Mouse (Mus musculus) cerebellum, adult 11-12 months (tissue): ENCODE results near the gene Etv2.

Experiments
- DNase-seq: peaks from one replicate; pipeline ENCODE4 v3.0.0; 2022

Etv2 gene

DNA sequence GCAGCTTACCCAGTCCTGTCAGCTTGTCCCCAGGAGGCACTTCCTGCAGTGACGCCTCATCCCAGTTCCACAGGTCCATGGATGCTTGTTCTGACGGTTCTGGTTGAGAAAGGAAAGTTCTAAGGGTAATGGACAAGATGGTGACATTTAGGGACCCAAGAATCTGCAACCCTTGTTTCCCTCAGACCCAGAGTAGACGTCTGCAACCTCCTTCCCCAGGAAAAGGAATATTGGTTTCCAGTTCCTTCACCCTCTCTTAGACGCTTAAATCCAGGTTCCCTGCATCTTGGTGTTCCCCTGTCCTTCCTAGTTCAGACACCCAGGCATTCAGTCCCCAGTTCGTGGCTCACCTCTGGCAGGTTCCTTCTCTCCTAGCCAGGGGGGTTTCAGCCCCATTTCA, at the start of gene Etv2:
Gene Etv2, minus strand, starts transcription at position 101 of the 400 bp plus-strand sequence.
- no peak for DNase-seq

DNA sequence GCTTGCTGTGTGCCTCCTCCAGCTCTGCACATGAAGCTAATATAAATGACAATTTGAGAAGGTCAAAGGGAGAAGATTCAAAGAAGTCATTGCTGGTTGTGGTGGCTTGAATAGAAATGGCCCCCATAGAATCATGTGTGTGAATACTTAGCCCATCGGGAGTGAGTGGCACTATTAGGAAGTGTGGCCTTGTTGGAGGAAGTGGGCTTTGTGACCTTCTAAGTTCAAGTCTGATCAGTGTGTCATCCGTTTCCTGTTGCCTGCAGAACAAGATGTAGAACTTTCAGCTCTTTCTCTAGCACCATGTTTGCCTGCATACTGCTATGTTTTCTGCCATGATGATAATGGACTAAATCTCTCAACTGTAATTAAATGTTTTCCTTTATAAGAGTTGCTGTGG, 47.8 kb upstream of the Etv2 start:
- no peak for DNase-seq

DNA sequence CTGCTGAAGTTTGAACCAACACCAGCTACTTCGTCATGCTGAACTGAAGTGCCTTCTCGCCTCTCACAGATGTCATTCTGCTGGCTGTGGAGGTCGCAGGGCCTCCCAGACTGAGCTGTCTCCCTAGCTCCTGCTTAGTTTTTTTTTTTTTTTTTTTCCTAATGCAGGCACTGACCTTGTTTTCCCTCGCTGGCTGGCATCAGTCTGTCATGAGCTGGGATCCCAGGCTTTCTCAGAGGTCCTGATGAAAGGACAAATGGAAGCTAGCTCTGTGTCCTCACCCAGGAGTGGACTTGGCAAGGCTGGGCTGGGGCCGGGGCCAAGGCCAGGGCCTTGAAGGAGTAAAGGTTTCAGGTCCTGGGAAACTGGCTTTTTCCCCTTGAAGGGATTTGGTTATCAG, 46.2 kb upstream of the Etv2 start:
- no peak for DNase-seq

DNA sequence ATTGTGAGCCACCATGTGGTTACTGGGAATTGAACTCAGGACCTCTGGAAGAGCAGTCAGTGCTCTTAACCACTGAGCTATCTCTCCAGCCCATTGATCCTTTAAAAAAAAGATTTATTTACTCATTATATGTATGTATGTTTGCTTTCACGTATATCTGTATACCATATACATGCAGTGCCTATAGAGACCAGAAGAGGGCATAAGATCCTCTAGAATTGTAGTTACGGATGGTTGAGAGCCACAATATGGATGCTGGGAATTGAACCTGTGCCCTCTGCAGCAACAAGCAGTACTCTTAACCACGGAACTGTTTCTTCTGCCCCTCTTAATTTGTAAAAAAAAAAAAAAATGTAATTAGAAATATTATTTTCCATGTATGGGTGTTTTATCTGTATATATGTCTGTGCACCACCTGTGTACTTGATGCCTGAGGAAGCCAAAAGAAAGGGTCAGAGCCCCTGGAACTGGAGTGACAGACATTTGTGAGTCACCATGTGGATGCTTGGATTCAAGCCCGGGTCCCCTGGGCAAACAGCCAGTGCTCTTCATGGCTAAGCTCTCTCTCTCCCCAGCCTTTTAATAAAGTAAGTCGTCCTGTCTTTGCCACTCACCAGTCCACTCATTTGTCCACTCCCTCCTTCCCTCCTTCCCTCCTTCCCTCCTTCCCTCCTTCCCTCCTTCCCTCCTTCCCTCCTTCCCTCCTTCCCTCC, 42.8 kb upstream of the Etv2 start:
- DNase-seq, result no peak

- DNase-seq, result no peak
Observed at GRCm38 (mm10) chr7:30671480-30671879, 35.8 kb upstream of the Etv2 start, which contains the start of gene Pmis2. Gene Pmis2, minus strand, starts transcription at chr7:30671605.

DNA sequence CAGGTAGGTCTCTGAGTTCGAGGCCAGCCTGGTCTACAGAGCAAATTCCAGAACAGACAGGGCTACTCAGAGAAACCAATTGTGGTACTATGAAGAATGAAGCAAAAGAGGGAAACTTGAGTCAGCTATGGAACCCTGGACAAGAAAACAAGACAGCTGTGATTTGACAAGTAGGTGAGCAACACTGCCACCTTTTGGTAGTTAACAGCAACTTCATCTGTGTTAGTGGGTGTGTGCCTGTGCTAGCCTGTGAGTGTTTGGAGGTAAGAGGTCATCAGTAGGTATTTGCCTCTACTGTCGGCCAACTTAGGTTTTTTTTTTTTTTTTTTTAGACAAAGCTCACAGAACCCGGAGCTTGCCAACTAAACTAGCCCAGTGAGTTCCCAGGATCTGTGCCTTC, 33.6 kb upstream of the Etv2 start:
- no peak for DNase-seq

DNA sequence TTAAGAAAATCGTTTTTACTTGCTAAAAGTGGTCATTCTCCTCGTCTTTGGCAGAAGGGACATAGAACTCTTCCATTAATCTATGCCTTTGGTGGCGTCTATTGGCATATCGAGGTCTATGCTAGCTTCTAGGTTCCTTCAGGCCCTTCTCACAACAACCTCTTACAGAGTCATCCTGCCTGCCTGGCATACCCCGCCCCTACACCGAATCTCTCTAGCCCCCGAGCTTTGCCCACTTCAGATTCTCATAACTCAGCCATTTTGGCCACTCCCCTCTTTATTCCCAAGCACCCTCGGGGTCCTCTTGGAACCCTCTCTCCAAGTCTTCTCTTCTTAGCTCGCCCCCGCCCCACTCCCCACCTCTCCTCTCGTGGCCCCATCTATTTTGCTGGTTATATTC, 29.7 kb upstream of the Etv2 start:
- DNase-seq, result no peak

DNA sequence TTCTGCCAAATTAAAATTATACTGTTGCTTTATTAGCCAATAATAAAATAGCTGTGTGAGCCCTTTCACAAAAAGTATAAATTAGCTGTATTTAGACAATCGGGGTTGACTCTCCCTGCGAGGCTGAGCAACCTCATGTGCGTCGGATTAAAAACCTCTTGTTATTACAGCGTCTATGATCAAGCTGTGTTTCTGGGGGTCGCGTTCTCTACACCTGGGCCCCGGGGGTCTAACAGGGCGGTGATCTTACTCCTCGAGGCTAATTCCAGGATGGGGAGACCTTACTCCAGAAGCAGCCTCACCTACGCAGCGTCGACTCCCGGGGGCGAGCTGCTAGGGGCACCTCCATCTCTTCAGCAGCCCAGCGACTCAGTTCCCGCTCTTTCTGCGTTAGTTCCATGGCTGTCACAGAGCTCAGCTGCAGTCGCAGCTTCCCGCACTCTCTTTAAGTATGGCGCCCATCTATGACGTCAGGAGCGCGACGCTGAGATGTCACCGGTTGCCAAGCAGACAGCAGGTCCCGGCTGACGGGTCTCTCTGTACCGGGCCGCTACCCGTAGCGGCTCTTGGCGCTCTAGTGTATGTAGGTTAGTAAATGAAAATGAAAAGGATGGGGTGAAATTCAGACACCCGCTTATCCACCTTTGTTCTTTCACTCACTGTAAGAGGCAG, 29.0 kb upstream of the Etv2 start, which contains the start of gene Haus5:
Gene Haus5, minus strand, starts transcription at position 466 of the 672 bp plus-strand sequence.
- peak; percentile 88 for DNase-seq

GRCm38 (mm10) chr7:30649591-30650540, 14.2 kb upstream of the Etv2 start, which contains the start of gene Rbm42:
Gene Rbm42, minus strand, starts transcription at chr7:30650317.
- peak; percentile 99 for DNase-seq

GRCm38 (mm10) chr7:30639083-30639482, 3.4 kb upstream of the Etv2 start:
- no peak for DNase-seq

- DNase-seq, result no peak
Observed at GRCm38 (mm10) chr7:30636395-30636794, 743 bp upstream of the Etv2 start.

DNA sequence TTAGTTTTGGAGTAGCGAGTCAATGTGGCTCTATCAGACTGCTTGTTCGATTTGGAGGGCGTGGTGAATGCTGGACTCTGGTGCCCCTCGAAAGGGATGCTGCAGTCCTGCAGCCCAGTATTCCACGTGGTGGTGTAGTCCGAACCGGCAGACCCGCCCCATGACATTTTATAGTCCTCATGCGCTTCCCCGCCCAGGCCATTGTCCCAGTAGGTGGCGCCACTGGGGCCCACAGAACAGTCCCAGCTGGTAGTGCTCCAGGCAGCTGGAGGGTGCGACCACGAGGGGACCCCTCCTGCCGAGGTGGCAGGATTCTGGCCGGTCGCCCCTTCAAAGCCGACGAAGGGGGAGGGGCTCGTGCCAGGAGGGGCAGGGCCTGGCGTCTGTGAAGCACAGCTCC, 1.0 kb downstream of the Etv2 start:
- DNase-seq, result no peak

DNA sequence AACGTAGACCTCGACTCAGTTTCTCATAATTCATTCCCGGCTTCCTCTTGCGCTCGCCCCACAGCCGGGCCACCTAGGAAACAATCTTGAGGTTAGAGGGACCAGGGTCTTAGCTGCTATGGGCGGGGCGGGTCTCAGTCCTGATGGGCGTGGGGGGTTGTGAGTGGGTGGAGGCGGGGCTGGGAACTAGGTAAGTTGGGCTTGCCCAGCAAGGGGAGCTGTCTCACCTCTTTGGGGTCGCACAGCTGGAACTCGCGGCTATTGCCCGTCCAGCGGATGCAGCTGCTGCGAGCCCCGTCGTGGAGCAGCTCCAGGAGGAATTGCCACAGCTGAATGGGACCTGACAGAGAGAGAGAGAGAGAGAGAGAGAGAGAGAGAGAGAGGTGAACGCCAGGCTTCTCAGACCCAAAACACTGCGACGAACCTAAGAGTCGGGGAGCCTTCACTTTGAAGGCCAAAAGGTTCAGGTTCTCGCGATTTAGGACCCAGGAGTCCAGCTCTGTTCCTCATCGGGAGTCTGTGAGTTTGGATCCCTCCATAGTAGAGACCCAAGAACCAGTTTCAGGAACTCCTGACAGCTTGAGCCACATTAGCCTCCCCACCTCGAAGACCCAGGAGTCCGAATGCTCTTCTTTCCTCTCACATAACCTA, 1.8 kb downstream of the Etv2 start:
- DNase-seq, result no peak

- no peak for DNase-seq
Observed at GRCm38 (mm10) chr7:30629013-30629412, 6.6 kb downstream of the Etv2 start.

DNA sequence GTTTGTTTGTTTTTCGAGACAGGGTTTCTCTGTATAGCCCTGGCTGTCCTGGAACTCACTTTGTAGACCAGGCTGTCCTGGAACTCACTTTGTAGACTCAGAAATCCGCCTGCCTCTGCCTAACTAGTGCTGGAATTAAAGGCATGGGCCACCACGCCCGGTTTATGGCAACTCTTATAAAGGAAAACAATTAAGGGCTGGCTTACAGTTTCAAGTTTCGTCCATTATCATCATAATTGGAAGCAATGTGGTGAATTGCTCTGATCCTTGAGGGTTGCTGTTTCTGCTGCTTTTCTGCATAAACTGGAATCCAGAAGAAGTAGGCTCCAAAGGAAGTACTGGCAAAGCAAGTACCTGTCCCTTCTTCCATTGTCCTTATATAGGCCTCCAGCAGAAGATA, 9.0 kb downstream of the Etv2 start:
- DNase-seq, result no peak

DNA sequence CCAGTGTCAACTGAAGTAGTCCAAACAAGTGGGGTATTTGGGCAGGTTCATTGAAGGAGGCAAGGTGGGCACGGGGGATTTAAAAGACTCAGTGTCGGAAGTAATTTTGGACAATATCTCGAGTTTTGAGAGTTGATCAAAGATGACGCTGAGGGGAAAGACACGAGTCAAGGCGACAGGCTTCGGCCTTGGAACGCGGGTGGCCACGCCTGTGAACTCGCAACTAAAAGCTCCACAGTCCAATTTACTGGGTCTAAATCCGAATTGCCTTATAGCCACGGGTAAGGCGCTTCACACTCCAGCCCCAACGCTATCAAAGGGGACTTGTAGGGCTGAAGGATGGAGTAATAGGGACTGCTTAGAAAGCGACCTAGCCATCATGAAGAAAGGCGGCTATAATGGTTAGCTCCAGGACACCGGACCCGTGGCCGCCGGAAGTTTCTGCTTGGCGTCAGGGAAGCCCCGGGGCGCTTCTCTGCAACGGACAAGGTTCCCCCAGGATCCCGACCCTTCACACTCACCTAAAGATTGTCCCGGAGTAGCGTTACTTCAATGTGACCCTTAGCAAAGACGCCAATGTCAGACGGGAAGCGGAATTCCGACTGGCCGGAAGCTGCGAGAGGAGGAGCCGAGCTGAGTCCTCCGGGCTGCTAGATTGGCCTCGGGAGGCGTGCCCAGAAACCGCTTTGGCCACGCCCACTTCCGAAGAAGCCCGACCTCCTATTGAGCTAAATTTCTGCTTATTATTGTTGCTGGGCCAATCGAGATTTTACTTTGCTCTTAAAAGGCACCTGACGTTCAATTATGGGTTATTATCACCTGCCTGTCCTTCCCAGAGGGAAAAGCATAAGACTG, 9.9 kb downstream of the Etv2 start, which contains the start of gene Cox6b1:
Gene Cox6b1, minus strand, starts transcription at position 622 of the 855 bp plus-strand sequence.
- peak; percentile 88 for DNase-seq

GRCm38 (mm10) chr7:30619202-30619601, 16.4 kb downstream of the Etv2 start:
- no peak for DNase-seq

DNA sequence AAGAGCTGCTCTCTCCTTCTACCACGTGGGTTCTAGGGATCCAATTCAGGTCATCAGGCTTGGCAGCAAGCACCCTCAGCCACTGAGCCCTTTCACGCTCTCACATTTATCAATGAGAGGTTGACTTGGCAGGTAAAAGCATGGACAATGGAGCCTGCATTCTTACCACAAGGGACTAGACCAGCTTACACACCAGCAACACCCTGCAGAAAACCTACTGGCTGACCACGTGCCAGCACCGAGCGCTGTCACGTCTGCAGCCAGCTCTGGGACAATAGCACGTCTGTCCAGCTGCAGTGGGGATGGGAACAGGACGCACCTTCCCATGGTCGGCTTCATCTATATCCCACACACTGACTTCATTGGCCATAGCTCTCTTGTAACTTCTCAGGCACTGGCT, 17.0 kb downstream of the Etv2 start:
- DNase-seq, result no peak

GRCm38 (mm10) chr7:30615049-30615760, 20.4 kb downstream of the Etv2 start:
- DNase-seq, result no peak

DNA sequence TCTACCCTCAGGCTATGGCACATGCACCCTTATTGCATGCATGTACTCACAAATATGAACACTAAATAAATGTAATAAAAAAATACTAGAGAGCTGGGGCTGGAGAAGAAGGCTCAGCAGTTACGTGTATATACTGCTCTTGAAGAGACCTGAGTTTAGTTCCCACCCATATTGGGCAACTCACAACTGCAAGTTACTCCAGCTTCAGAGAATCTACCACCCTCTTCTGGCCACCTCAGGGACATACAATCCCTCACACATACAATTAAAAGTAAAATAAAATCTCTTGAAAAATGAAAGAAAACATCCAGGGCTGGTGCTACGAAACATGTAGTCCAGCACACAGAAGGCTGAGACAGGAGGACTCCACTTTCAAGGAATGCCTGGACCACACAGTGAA, 21.2 kb downstream of the Etv2 start:
- no peak for DNase-seq

DNA sequence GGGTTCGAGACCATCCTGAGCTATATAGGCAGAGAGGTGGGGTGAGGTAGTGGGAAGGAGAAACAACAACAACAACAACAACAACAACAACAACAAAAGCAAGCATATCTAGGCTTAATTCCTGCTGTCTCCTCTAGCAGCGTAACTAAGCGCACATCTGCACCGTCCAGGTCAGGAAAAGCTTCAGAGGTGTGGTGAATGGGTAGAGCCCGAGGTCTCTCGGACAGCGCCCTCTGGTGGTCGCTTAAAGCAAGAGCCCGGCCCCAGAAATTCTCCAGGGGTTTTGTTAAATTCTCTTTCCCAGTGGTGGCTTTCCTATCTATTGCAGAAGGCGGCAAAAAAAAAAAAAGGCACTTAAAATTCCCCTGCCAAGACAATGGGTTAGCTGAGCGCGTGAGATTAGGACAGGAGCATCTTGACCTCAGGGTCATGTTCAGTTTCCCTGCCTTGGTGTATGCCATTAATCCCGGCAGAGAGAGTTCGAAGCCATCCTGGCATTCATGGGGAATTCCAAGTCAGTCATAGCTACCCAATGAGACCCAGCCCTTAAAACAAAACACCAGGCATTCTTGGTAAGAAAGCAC, 22.0 kb downstream of the Etv2 start:
- no peak for DNase-seq
